Mouse (Mus musculus) embryonic fibroblast, embryonic 13.5 days (primary cell): ENCODE data around the gene Cacfd1. TPM values are rescaled to one million over a fixed set of nuclear protein-coding genes. Genes with fewer than 3 reads are reported as not detected.

Source experiments
- H3K27ac ChIP-seq: 2 replicates; pipeline ENCODE4 v1.5.1; 2012; ENCODE audit warnings: low read length, control low read depth, inconsistent platforms; ENCODE audit not compliant: insufficient read depth
- H3K4me1 ChIP-seq: 2 replicates; pipeline ENCODE4 v1.6.1; 2011; ENCODE audit warnings: low read length; ENCODE audit not compliant: control insufficient read depth, insufficient read depth
- H3K4me3 ChIP-seq: 2 replicates; pipeline ENCODE4 v1.5.1; 2011; ENCODE audit warnings: mild to moderate bottlenecking, control low read depth, low read length; ENCODE audit not compliant: insufficient read depth
- CTCF ChIP-seq: IDR thresholded peaks from 2 replicates; pipeline ENCODE4 v1.5.1; 2011; ENCODE audit warnings: mild to moderate bottlenecking, control low read depth, low read length, moderate library complexity, borderline replicate concordance; ENCODE audit not compliant: insufficient read depth
- POLR2A ChIP-seq: IDR thresholded peaks from 2 replicates; pipeline ENCODE4 v1.6.1; 2011; ENCODE audit warnings: low read depth, mild to moderate bottlenecking, control low read depth, low read length, moderate library complexity
- polyA plus RNA-seq: library from polyadenylated mRNA; stranded (reverse); fragments of >200 nt; gene quantifications from 2 replicates; pipeline ENCODE4 v1.2.4, GENCODE M21; 2011; ENCODE audit warnings: low read depth; ENCODE audit not compliant: missing spikeins, insufficient read length

Gene Cacfd1
- polyA plus RNA-seq, 1 experiment, result 34.8 TPM

DNA sequence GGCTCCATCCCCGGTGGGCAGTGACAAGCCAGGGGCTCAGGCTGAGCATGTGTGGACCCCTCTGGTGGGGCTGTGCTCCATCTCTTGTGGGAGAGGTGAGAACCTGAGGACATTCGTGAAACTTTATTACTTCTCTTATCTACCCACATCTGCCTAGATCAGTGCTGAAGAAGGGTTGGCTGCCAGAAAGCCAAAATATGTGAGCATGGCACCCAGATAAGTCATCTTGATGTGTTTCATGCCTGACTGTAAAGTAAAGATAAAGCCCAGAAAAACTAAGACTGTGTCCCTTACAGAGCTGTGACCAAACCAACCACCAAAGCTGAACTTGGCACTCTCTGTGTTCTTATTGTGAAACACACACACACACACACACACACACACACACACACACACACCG, 15.8 kb upstream of the Cacfd1 start:
- TF ChIP-seq CTCF (no peak), POLR2A (no peak)
- Histone ChIP-seq H3K4me3 (no peak overlapping the region), H3K27ac (no peak overlapping the region), H3K4me1 (no peaks in the 10 kb centered on the region)

DNA sequence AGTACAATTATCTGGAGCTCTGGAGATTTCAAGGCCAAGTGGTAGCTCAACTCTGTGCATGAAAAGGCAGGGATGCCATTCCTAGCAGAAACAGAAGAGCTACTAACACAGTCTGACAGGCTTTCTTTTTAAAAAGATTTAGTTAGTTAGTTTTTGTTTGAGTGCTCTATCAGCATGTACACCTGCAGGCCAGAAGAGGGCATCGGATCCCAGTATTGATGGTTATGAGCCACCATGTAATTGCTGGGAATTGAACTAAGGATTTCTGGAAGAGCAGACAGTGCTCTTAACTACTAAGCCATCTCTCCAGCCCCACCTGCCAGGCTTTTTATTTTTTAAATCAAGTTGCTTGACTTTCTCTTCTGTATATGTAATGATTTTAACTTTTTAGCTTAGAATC, 12.2 kb upstream of the Cacfd1 start:
- H3K27ac ChIP-seq, result no peak overlapping the region
- H3K4me1 ChIP-seq, result no peaks in the 10 kb centered on the region
- TF ChIP-seq CTCF (no peak), POLR2A (no peak)
- H3K4me3 ChIP-seq, result no peak overlapping the region

DNA sequence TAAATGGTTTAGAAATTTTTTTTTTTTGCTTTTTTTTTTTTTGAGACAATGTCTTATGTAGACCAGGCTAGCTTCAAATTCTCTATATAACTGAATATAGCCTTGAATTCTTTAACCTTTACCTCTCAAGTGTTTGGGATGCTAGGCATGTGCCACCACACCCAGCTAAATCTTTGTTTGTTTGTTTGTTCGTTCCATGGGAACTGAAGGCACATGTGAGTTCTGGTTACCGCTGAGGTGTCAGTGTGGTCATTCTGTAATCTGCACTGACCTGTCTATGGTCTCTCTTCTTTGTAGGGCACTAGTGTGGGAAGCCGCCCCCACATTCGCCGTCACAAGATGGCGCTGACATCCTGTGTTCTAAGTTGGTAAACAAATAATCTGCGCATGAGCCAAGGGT, 11.7 kb upstream of the Cacfd1 start:
- no peak for TF ChIP-seq POLR2A
- TF ChIP-seq CTCF, result no peak
- no peak overlapping the region for H3K27ac ChIP-seq
- H3K4me3 ChIP-seq, result no peak overlapping the region
- H3K4me1 ChIP-seq, result no peaks in the 10 kb centered on the region

DNA sequence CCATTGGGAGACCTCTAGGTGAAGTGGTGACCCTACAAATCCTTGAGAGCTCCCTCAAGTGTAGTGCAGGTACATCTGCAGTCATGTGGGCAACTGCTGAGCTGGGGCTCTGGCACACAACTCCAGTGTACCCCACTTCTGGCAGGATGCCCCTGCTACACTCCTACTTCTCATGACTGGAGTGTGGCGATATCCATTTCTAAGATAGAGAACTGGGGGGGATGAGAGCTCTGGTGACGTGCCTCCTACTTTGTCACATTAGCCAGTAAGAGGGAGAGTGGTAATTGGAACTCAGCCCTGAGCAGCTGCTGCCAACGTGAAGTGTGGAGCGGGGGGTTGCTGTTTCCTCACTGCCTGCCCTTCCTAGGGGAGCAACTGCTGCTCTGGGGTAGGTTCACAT, 3.5 kb upstream of the Cacfd1 start:
- H3K4me1 ChIP-seq, result 0 out of 2 replicates have a peak, but pooled peaks cover 4% of the 10 kb centered on the region
- H3K4me3 ChIP-seq, result no peak overlapping the region
- H3K27ac ChIP-seq, result no peak overlapping the region
- TF ChIP-seq CTCF, result no peak
- no peak for TF ChIP-seq POLR2A

DNA sequence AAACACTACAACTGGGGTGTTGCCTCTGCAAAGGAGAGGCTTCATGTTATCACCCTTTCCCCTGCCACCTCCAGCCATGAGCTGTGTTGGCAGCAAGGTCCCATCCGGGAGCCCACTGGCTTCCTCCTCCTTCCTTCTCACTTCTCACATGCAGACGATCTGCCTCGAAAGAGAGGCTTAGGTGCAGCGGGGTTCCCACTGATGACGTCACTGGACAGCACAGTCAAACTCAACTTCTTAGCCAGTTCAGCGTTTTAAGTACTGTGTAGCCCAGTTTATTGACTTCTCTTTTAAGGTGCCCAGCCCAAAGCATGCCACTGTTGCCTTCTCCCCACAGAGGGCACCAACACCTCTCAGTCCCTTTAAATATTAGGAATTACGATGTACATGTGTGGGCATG, 2.0 kb upstream of the Cacfd1 start:
- Histone ChIP-seq H3K27ac (no peak overlapping the region), H3K4me3 (no peak overlapping the region)
- no peak for TF ChIP-seq POLR2A
- no peak for TF ChIP-seq CTCF

DNA sequence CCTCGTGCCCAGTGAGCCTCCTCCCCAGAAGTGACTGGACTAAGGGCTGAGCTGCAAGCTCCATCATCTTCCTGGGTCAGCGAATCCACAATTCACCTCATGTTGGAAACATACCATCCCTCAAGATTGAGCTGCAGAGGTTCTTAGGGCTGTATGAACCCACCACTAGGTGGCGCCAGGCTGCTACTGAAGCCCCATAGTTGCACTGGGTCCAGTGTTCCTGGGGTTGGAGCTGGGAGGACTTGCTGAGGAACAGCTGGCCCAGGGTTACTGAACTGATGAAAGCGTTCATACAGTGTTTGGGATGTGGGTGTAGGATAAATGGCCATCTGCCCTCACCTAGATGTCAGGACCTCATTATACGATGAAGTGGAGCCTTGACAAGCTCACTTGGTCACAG, 8.1 kb downstream of the Cacfd1 start:
- peak; percentile 67; the same call in 1 of the 2 replicates for TF ChIP-seq CTCF
- no peak for TF ChIP-seq POLR2A
- no peak overlapping the region for H3K27ac ChIP-seq
- H3K4me1 ChIP-seq, result no peaks in the 10 kb centered on the region
- no peak overlapping the region for H3K4me3 ChIP-seq

More for the DNA sequence above, 2.0 kb upstream of the Cacfd1 start:
- H3K4me1 ChIP-seq, result 0 out of 2 replicates have a peak, but pooled peaks cover 4% of the 10 kb centered on the region

DNA sequence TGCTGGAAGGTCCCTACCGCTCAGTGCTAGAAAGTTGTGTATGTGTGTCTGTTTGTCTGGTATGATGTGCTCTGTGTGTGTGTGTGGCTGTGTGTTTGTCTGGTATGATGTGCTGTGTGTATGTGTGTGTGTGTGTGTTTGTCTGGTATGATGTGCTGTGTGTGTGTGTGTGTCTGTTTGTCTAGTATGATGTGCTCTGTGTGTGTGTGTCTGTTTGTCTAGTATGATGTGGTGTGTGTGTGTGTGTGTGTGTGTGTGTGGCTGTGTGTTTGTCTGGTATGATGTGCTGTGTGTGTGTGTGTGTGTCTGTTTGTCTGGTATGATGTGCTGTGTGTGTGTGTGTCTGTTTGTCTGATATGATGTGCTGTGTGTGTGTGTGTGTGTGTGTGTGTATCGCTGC, 9.8 kb downstream of the Cacfd1 start:
- Histone ChIP-seq H3K4me3 (no peak overlapping the region), H3K27ac (no peak overlapping the region), H3K4me1 (no peaks in the 10 kb centered on the region)
- TF ChIP-seq CTCF (no peak), POLR2A (no peak; the same call in 1 of the 2 replicates)

DNA sequence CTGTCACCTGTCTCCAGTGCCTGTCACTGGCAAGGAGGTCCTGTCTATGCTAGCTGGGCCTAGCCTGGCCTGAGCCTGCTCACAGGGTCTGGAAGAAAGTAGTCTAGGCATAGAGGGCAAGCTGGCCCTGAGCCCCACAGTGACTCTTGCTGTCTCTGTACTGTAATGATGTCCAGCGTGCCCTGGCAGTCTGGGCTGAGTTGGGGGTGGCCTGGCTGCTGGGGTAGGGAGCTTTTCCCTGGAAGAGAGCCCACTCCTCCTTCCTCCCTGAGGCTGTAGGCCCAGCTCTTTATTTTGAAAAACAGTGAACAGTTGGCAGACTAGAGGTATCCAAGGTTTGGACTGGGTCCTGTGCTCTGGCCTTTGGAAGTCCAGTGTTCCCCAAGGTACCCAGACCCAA, 11.4 kb downstream of the Cacfd1 start:
- Histone ChIP-seq H3K4me3 (no peak overlapping the region), H3K27ac (no peak overlapping the region), H3K4me1 (no peaks in the 10 kb centered on the region)
- no peak for TF ChIP-seq CTCF
- no peak for TF ChIP-seq POLR2A

DNA sequence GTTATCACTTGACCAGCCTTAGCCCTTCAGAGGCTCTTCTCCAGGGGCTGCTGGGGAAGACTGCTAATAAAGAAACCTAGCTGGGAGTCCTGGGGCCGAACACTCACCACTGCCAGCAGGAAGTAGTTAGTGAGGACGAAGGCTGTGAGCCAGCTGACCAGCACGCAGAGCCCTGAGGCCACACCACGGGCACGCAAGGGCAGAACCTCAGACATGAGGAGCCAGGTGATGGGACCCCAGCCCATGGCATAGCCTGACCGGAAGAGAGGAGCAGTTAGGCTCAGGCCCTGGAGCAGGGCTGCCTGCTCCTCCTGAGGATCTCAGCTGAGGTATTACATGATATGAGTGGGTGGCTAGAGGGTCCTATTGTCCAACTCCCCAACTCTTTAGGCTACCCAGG, 12.9 kb downstream of the Cacfd1 start:
- Histone ChIP-seq H3K27ac (no peak overlapping the region), H3K4me3 (no peak overlapping the region), H3K4me1 (no peaks in the 10 kb centered on the region)
- TF ChIP-seq CTCF, result no peak
- TF ChIP-seq POLR2A, result no peak

DNA sequence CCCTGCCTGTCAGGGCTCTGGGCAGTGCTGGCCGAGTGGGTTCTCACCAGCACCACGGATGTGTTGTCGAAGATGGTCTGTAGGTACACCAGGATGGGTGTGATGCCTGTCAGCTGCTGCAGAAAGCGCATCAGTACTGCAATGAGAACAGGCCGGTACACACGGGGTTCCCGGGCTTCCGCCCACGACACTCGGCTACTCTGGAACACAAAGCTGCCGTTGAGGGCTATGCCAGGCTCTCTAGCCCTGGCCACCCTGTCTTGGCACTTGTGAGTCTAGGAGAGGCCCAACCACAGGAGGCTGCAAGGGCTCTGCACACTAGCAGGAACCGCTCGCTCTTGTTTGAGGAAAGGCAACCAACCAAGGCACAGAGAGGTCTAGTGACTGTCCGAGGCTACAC, 14.4 kb downstream of the Cacfd1 start:
- Histone ChIP-seq H3K27ac (no peak overlapping the region), H3K4me3 (no peak overlapping the region), H3K4me1 (peaks cover 2% of the 10 kb centered on the region; the same call in 1 of the 2 replicates)
- TF ChIP-seq POLR2A (no peak), CTCF (no peak)

DNA sequence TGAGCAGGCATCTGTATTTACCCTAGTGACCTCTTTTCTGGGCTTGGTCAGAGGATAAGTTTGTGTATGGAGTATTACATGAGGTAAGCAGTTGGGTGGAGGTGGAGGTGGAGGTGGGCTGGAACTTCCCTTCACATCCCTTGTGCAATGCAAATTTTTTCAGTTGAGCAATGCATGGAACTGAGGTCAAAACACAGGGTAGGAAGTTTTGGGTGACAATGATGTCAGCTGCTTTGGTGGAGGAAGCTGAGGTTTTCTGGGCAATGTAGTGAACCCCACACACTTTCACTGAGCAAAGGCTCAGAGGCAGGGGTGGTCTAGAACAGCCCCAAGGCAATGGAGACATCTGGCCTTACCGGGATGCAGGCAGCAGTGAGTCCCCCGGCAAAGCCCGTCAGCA, 15.8 kb downstream of the Cacfd1 start:
- H3K4me1 ChIP-seq, result peaks cover 2% of the 10 kb centered on the region; the same call in 1 of the 2 replicates
- TF ChIP-seq CTCF (no peak), POLR2A (no peak)
- no peak overlapping the region for H3K27ac ChIP-seq
- H3K4me3 ChIP-seq, result no peak overlapping the region
